Mouse (Mus musculus): ENCODE data around the gene Retn.
A peak's percentile ranks its signal among the peaks of the same experiment; 100 is the strongest.

Gene Retn

GRCm38 (mm10) chr8:3655526-3655925 is at the start of gene Retn:
Gene Retn (plus strand): TSS chr8:3655770.
- DNase-seq (ENCODE audit: low spot score in 2 of 2), result no peak

DNA sequence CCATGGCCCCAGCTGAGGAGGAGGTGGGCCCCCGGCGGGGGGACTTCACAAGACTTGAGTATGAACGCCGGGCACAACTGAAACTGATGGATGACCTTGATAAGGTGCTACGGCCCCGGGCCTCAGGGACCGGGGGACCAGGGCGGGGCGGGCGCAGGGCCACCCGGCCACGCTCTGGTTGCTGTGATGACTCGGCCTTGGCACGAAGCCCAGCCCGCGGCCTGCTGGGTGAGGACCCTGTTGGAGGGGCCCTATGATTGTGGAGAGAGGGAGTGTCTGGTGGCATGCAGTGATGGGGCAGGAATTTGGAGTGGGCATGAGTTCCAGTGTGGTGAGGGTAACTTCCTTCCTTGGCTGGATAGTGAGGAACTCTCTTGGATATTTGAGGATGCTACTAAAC is 49.0 kb upstream of the Retn start:
- no peak for DNase-seq (ENCODE audit: low spot score in 2 of 2)

DNA sequence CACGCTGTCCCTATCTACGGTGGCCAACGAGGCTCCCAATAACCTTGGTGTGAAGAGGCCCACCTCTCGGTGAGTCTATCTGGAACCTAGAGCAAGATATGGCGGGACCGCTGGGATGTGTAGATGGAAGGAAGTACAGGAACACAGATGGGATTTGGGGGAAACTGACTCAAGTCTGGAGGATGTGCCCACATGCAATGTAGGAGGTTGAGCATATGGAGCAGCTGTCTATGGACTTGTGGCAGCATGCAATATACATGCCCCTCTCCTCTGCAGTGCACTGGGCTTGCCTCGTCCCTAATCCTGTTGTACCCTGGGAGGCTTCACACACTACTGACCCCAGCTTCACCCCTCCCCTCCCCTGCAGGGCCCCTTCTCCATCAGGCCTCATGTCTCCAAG is 47.7 kb upstream of the Retn start:
- DNase-seq (ENCODE audit: low spot score in 2 of 2), result no peak

- DNase-seq (ENCODE audit: low spot score in 2 of 2), result no peak
Observed at GRCm38 (mm10) chr8:3609046-3609815, 46.3 kb upstream of the Retn start.

DNA sequence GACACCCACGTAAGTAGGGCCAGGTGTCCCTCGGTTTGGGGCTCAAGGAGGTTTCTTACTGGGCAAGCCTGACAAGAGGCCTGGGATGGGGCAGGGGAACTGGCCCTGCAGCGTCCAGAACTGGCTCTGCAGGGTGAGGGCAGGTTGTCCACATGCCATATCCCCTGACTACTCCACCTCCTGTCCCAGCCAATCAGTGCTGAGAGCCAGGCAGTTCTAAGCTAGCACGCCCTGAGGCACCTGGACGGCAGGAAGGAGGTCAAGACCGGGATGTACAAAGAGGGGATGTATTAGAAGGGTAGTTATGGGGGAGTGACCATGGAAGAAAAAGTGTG is 45.8 kb upstream of the Retn start:
- DNase-seq (ENCODE audit: low spot score in 2 of 2), result no peak

GRCm38 (mm10) chr8:3621199-3621970 is 34.2 kb upstream of the Retn start, which contains the start of the genes Xab2 and Pet100:
Gene Xab2 (minus strand): TSS chr8:3621316.
Gene Pet100 (plus strand): TSS chr8:3621548.
- DNase-seq (ENCODE audit: low spot score in 2 of 2), result peak; percentile 99

DNA sequence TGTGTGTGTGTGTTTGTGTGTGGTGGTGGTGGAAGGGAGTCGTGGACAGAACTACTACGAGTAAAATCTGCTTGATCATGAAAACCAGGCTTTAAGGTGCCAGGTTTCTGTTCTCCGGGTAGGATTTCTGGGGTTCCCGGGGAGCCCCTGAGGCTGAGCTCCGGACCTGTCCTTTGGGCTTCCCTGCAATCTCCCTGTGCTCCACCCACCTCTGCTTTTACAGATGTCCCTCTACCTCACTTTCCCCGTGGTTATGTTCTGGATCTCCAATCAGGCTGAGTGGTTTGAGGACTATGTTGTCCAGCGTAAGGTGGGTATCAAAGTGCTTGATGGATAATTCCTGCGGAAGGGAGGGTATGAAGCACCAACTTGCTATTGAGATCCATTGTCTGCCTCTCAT is 33.5 kb upstream of the Retn start:
- DNase-seq (ENCODE audit: low spot score in 2 of 2), result no peak

GRCm38 (mm10) chr8:3625445-3625844 is 30.1 kb upstream of the Retn start, which contains the start of gene Pcp2:
Gene Pcp2 (minus strand): TSS chr8:3625545.
- no peak for DNase-seq (ENCODE audit: low spot score in 2 of 2)

- no peak for DNase-seq (ENCODE audit: low spot score in 2 of 2)
Observed at GRCm38 (mm10) chr8:3626971-3627370, 28.6 kb upstream of the Retn start.

DNA sequence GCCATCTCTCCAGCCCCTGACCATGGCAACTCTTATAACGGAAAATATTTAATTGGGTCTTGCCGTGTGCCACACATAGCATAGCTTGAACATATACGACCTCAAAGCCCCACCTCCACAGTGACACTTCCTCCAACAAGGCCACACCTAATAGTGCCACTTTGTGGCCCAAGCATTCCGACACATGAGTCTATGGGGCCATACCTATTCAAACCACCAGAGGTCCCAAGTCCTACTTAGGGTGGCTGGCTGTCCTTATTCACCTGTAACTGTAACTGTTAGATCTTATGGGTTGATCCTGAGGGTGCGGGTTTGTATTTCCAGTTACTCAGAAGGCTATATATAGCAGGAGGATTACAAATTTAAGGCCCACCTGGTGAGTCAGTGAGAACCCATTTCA is 27.6 kb upstream of the Retn start:
- DNase-seq (ENCODE audit: low spot score in 2 of 2), result peak; percentile 26 to 62

DNA sequence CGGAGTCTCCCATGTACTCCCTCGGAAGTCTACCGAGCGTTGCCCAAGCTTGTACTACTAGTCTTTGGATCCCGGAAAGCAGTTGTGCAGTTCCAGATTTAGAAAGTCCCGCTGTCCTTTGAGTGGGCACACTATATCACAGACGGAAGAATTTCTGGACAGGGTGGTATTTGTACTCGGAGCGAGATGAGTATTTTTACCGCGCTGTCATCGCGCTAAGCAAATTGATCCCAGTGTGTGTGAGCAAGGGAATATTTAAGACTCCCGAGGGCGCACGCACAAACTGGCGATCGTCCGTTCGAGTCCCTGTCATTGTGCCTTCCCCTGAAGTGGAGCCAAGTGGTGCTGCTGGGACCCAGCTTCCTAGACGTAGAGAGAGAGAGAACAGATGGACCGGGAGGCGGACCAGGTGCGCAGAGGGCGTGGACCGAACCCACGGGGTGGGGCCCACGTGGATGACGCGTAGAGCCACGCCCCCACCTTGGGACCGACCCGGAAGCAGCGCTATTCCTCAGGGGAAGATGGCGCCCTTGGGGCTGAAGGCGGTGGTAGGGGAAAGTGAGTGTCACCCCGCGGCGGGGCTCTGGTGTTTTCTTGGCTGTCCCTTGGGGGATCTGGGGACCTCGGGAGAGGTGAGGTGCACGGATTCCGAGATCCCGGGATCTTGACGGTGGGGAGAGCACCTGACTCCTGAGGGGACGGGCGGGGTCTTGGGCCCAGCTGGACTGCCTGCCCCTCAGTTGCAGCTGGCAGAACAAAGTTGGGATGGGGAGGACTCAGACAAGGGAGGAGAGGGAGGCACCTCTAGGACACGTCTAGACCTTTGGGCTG is 24.7 kb upstream of the Retn start, which contains the start of gene Stxbp2:
TSS of gene Stxbp2 (plus strand) at position 309 of the 831 bp plus-strand sequence.
- DNase-seq (ENCODE audit: low spot score in 2 of 2), result peak; percentile 73 to 86

DNA sequence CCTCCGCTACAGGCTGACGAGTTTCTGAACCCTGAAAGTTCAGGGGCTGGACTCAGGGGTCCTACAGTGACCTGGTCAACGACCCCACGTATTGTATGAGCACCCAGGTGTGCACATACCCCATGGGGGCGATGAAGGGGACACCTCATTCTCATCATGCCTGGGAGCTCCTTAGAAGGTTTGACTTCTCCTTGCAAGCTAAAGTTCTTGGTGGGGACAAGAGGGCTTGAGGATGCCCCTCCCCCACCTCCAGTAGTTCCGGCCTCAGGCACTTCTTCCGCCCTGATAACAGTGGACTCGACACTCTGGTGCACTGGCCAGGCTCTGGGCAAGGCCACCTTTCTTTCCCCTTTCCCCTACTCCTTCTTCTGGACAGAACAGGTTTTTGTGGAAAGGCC is 24.1 kb upstream of the Retn start:
- DNase-seq (ENCODE audit: low spot score in 2 of 2), result peak in 1 of 2 experiments; percentile 10

DNA sequence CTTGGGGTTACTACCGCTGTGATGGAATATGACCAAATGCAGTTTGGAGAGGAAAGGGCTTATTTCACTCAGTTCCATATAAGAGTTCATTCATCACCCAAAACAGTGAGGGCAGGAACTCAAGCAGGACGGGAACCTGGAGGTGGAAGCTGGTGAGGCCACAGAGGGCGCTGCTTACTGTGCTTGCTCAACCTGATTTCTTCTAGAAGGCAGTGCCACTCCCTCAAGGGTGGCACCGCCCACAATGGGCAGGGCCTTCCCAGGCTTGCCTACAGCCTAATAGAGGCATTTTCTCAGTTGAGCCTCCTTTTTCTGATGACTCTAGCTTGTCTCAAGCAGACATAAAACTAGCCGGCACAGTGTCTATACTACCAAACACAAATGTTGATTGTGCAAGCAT is 9.8 kb upstream of the Retn start:
- DNase-seq (ENCODE audit: low spot score in 2 of 2), result peak; percentile 25 to 60

GRCm38 (mm10) chr8:3646824-3647531 is 8.6 kb upstream of the Retn start:
- DNase-seq (ENCODE audit: low spot score in 2 of 2), result no peak

GRCm38 (mm10) chr8:3647561-3647960 is 8.0 kb upstream of the Retn start:
- no peak for DNase-seq (ENCODE audit: low spot score in 2 of 2)

- DNase-seq (ENCODE audit: low spot score in 2 of 2), result no peak
Observed at GRCm38 (mm10) chr8:3648268-3648667, 7.3 kb upstream of the Retn start.

DNA sequence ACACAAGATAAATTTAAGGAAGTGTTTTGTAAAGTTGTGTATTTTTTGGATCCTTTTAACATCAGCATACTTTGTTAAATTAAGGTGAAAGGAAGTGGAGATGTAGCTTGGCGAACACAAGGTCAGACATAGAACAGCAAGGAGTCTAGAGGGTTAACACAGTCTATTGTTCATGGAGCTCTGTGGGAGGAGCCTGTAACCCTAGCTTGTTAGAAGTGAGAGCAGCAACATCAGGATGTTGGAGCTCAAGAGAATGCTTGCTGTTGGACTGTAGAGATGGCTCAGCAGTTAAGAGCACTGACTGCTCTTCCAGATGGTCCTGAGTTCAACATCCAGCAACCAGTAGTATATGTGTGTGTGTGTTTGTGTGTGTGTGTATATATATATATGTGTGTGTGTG is 6.6 kb upstream of the Retn start:
- DNase-seq (ENCODE audit: low spot score in 2 of 2), result no peak

GRCm38 (mm10) chr8:3652845-3653244 is 2.7 kb upstream of the Retn start:
- no peak for DNase-seq (ENCODE audit: low spot score in 2 of 2)

DNA sequence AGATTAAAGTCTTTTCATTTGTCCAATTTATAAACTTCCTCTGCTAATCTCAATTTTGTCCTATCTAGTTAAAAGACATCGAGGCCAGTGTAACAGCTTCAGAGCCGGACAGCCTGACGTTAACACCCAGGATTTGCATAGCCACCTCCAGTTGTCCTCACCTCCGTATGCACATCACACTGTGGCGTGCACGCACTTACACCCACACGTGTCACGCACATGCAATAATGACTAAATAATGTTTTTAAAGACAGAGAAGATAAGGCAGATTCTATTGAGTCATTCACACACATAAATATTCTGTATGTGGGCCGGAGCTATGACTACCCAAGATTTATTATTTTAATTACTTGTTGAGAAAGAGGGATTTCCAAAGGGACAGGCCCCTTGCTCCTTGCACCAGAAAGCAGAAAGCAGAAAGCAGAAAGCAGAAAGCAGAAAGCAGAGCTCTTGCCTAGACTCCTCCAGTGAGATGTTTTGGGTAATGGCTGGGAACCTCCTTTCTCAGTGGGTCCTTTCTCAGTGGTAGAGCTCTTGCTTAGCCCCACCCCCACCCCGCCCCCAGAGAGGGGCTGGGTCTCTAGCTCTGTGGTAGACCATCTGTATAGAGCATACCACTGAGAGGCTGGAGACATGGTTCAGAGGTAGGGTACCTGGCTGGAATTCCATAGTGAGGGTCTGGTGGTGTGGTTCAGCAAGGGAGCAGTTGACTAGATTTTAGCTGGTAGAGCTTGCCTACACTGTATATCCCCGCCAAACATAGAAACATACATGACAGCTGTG is 653 bp upstream of the Retn start:
- DNase-seq (ENCODE audit: low spot score in 2 of 2), result no peak

- DNase-seq (ENCODE audit: low spot score in 2 of 2), result no peak
Observed at GRCm38 (mm10) chr8:3656725-3657381, 1.3 kb downstream of the Retn start.

Data from natural killer cell, adult 2 months (primary cell).